Mouse (Mus musculus) natural killer cell, adult 2 months (primary cell): Measurements from ENCODE around the gene Popdc3.
"Not testable (repeated sequence)": the region's sequence is repeated elsewhere in the genome, so short reads cannot be mapped to it uniquely, and the experiment has no call there.

Source experiments
- DNase-seq, 2 experiments: peaks; one replicate each; pipeline ENCODE4 v3.0.0; 2022; ENCODE audit warnings: low spot score in 2 of 2

The Popdc3 gene

DNA sequence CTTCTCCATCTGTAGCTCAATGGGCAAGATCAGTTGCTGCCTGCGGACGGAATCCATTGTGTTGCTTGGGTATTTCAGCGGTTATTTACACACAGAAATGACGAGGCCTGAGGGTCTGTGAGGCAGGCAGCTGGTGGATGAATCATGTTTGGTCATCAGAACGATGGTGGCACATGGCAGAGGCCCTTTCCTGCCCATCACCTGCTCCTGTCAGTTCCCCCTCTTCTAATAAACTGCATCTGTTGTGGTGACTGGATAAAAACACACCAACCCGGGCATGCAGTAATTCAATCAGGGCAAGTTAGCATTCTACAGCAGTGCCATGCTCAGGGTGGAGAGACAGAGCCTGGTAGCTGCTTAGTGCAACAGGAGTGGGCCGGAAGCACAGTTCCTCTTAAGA is 133.7 kb downstream of the Popdc3 start:
- no peak for DNase-seq

DNA sequence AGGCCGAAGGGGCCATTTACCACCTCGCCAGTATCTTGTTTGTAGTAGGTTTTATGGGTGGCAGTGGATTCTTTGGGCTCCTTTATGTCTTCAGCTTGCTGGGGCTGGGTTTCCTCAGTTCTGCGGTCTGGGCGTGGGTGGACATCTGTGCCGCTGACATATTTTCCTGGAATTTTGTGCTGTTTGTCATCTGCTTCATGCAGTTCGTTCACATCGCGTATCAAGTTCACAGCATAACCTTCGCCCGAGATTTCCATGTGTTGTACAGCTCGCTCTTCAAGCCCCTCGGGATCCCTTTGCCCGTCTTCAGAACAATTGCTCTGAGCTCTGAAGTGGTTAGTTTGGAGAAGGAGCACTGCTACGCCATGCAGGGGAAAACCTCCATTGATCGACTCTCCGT is 137.0 kb downstream of the Popdc3 start:
- no peak for DNase-seq

DNA sequence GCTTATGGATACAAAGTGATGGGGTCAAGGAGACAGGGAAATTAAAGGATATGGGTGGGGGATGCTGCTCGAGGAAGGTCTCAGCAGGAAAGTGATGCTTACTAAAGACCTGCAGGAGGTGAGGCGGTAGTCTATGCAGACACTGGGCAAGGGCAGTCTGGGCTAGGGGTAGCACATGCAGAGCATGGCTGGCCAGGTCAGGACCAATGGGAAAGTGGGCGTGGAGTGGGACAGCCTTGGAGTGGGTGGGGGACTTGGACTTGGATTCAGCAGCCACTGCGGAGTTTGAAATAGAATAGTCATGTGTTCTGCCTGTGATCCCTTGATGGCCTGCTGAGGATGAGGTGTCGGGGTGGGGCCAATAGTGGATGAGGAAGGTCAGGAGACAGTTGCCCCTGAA is 141.0 kb downstream of the Popdc3 start:
- DNase-seq = no peak

DNA sequence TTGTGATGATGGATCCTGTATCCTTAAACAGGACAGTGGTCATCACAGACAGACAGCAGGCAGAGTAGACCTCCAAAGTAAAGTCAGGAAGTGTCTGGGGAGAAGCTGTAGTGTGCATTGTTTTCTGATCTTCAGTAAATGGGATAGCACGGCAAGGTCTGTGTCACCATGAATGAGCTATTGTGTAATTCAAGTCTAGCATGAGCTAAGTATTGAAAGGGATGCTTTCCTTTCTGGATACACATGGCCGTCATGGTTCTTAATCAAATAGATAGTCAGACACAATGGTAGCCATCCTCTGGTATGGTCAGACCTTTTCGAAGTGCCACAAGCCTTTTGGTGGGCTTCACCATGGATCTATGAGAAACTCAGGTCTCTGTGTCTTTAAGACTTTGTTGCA is 142.4 kb downstream of the Popdc3 start:
- no peak for DNase-seq

DNA sequence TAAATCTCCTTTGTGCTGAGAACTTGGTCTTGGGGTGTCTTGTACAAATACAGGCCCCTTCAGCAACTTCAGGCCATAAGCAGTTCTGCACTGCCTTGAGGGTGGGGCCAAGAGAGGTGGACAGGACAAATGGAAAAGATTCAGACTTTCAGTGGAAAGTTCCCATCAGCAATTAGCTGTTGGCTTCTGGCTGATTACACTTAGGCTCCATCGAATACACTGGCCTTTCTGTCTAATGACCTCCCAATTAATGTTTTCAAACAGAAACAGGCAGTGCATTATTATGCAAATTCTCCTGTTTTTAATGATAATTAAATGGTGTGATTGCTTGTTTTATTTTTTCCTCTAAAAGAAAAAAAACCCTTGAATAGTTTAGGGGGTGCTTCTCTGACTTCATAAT is 146.3 kb downstream of the Popdc3 start:
- no peak for DNase-seq

DNA sequence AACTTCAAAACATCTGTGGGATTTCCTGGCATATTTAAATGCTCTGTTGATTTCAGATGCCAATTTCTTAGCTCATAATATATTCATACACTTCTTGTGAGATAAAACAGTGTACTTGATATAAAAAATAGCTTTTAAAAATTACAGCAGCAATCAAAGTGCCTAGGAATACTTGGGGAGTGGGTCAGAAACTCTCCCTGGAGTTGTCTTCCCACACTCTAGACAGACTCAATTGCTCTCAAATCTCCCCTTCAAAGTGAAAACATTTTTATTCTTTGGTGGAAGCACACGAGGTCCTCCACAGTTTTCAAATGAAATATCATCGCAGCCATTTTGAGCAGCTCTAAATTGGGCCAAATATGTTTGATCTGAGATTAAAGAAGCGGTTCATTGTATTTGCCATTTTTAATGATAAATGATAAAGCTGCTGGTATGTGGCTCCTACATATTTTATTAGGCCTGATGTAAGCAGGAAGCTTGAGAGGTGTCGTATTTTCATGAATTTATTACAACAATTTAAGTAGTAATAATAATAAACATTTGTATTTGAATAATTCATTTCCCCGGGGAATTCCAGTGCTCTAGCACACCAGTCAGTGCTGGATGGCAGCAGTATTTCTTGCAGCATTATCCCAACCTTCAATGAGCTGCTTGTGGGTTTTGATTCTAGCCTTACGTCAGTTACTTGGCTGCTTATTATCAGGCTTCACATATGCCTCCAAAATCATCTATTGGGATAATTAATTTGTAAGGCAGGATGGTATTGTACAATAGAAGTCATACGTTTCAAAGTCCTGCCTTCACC is 150.5 kb downstream of the Popdc3 start:
- DNase-seq = no peak

DNA sequence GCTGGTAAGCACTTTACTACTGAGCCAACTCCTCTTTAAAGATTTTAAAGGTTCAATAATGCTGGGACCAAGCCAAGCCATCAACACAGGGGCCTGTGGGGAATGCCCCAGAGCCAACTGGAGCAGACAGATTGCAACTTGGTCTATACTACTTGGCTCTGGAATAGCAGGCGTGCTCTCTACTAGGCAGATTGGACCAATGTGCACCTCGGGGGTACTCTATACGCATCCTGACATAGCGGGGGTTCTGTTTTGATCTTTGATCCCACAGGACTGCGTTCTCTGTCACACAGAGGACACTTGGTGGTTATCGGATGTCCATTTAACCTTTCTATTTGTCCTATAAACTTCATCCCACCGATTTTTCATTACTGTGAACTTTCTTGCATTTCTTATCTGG is 157.0 kb downstream of the Popdc3 start:
- no peak for DNase-seq

DNA sequence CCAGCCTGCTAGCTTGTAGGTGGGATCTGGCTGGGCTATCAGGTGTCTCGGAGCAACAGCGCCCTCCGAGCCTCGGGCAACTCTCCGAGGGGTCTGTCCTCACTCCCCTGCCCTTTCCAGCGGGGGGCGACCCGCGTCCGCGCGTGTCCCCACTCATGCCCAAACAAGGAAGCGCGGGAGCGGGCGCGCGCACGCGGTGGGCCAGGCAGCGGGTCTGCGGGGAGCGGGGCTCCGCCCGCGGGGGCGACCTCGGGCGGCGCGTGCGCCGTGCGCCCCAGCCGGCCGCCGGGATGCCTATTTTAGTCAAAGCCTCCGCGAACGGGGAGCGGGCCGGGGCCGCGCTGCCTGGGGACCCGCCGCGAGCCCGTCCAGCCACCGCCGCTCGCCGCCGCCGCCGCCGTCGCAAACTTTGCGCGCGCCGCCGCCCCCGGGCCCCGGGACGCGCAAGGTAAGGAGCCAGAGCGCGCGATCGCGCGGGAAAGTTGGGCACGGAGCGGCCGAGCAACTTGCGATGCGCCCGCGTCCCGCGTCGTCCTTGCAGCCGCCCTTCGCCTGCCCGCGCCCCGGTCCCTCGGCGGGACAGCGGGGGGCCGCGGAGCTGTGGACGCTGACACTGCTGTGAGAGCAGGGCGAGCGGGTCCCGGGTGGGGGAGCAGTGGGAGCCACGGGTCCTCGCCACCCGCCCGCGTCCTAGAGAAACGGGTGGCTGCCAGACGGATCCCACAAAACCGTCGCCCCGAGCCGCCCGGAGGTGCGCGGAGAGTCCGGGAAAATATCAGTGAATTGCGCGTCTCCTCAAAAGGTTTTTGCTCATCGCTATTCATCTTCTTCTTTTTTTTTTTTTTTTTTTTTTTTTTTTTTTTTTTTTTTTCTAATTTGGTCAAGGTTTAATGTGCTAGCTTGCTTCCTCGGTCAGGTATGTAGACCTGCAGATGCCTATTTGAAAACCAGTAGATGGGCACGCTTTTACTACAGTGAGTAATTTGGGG is 157.8 kb downstream of the Popdc3 start, which contains the start of gene Bves:
Gene Bves, plus strand, starts transcription at position 339 of the 989 bp plus-strand sequence.
- DNase-seq = no peak

DNA sequence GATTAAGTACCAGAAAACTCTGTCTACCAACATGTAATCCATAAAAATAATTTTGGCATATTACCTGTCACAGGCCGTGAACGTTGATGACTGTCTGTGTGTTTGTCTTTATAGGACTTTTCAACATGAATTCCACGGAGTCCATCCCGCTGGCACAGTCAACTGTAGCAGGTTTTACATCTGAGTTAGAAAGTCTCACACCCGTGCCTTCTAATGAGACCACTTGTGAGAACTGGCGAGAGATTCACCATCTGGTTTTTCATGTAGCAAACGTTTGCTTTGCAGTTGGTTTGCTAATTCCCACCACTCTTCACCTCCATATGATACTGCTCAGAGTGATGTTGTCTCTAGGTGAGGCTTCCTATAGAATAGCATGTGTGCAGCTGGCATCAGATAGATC is 161.2 kb downstream of the Popdc3 start:
- DNase-seq = no peak

DNA sequence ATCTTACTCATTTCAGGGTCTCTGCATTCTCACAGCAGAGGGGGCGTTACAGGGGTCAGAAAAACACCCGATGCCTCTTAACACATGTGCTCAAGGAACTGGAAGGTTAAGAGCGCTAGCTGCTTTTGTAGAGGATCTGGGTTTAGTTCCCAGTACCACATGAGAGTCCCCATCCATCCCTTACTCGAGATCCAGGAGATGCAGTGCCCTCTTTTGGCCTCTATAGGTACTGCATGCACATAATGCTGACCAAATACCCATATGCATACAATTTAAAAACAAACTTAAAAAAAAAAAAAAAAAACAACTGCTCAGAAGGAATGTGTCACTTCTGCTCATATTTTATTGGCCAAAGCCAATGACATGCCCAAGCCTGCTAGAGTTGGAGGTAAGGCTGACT is 166.5 kb downstream of the Popdc3 start:
- no peak for DNase-seq

DNA sequence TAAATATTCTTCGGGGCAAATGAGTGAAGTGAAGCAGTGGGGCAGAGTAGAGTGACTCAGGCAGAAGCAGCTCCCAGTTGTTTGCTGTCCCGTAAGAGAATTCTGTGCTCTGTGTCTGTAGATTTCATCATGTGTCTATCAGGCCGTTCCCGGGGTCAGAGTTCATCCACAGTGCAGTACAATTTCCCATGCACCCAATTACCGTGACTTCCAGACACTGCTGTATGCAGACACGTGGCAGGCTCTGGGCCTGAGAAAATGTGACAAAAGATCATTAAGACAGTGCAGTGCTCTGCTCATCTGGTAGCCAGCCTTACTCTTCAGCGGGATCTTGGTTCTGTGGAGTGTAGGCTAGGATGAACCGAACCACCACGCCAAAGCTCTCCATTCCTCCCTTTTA is 167.3 kb downstream of the Popdc3 start:
- DNase-seq = no peak

DNA sequence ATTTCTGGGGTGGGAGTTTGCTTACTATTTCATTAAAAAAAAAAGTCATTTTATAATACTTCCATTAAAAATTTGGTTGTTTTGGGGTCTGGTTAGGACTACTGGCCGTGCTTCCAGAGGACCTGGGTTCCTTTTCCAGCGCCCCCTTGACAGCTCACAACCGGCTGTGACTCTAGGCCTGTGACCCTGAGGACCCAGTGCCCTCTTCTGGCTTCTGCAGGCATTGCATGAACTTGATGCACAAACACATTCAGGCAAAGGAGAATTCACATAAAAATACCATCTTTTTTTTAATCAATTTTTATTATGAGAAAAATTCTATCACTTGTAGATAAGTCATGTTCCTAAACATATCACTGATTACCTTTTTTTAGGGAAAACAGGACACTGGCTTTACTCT is 170.2 kb downstream of the Popdc3 start:
- DNase-seq = not testable (repeated sequence)

DNA sequence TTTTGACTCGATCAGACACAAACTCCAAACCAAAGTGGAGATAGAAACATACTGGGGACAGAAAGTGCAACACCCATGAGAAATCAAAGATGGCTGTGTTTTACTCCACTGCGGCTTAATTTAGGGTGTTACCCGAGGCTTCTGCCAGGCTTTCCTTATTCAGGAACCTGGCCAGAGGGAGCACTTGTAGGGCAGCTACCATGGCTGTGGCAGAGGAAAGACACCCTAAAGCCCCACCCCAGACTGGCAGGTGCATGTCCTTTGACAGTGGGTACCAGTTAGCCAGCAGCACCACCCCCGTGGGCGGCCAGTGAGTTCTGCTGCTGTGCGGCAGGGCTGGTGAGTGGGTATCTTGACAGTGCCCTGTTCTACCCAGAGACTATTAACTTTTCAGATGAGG is 178.2 kb downstream of the Popdc3 start:
- no peak for DNase-seq

DNA sequence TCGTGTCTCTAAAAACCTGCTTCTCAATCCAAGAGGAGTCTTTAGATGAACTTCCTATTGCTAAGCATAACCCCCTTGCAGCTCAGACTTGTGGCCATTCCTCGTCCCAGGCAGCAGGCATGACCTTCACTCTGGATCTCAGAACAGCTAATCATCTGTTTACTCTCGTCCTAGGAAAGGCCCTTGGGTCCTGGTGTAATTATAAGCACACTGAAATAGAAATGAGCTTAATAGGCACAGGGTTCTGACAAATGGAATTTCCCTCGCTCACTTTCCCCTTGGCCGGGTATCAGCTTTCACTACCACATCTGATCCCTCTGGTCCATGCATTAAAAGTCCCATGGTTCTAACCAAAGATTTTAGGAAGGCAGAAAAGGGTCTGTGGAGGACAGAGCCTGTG is 185.5 kb downstream of the Popdc3 start:
- no peak for DNase-seq

DNA sequence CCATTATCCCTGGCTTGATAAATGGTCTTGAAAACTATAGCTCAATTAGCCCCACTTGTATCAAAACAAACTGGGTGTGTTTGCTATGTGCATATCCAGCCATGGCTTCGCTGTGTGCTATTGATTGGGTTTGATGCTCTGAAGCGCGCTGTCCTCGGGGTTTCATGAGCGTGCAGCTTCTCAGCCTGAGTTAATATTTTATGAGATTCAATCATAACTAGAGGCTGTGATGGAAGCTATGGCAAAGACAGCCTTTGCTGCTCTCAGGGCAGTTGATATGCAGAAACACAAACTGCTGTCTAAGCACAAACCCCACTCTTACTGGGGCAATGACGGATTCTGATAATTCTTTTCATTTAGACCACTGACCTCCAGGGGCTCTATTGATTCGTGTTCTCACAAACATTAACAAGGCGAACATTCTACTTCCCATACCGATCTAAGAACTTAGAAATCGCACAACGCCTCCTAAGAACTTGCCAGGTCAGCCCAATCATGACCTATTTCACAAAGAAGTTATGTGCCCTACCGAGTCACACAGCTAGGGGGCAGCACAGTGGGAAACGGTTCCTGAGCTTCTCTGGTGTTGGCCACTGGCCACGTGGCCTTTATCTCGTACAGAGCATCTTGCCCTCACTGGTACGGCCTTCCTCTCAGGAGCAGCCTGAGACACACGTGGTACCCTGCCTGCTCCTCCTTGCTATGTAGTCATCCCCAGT is 189.2 kb downstream of the Popdc3 start:
- no peak for DNase-seq
